Mouse (Mus musculus): ENCODE measurements at regions not wholly inside any gene's neighbourhood (a gene's known extent, or its start where the extent isn't known, plus 50 kb on each side); places are given as distances from the start of the nearest gene placed in this dataset.

DNA sequence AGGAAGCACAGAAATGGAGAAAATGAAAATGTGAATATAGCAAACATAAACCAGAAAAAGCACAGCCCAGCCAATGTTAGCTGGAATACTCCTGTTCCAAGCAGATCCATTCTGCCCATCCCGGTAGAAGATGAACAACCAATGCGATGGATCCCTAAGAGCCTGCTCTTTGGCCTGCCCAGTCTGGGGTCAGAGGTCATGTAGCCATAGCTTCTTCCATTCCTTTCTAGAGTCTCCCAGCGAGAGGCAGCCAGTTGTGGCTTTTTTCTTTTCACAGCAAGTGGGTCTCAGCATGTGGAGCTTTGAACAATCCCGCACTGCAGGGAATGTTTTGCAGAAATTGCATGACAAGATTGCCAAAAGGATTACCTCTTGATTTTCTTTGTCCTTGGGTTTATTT, 585.6 kb upstream of the Adgrl4 start:
- Histone ChIP-seq H3K9me3 (ENCODE audit: low read length) (no peaks in the 10 kb centered on the region), H3K4me2 (replicated peaks; ENCODE audit: low read depth, low read length) (no peak overlapping the region), H3K9ac (replicated peaks; ENCODE audit: low read depth) (no peak overlapping the region), H3K36me3 (ENCODE audit: insufficient read depth, low read length) (no peaks in the 10 kb centered on the region), H3K4me1 (ENCODE audit: insufficient read depth, low read depth, low read length) (no peaks in the 10 kb centered on the region), H3K4me3 (ENCODE audit: low read depth, low read length) (no peak overlapping the region), H3K27ac (ENCODE audit: low read length) (no peak overlapping the region), H3K27me3 (replicated peaks; ENCODE audit: insufficient read depth, low read length) (no peaks in the 10 kb centered on the region)
- ATAC-seq (no peak), DNase-seq (ENCODE audit: low spot score) (no peak)
- WGBS = 69% methylated on average over 4 of the region's 4 CpGs
- TF ChIP-seq EP300 (IDR thresholded peaks at IDR 0.05) (no peak), CTCF (IDR thresholded peaks at IDR 0.05) (no peak)

- Histone ChIP-seq H3K36me3 (ENCODE audit: insufficient read depth, low read length) (no peaks in the 10 kb centered on the region), H3K9ac (replicated peaks; ENCODE audit: low read depth) (no peak overlapping the region), H3K4me1 (ENCODE audit: insufficient read depth, low read depth, low read length) (no peaks in the 10 kb centered on the region), H3K9me3 (ENCODE audit: low read length) (no peaks in the 10 kb centered on the region), H3K4me2 (replicated peaks; ENCODE audit: low read depth, low read length) (no peak overlapping the region), H3K27me3 (replicated peaks; ENCODE audit: insufficient read depth, low read length) (no peaks in the 10 kb centered on the region), H3K27ac (ENCODE audit: low read length) (no peak overlapping the region), H3K4me3 (ENCODE audit: low read depth, low read length) (no peak overlapping the region)
- no peak for TF ChIP-seq CTCF (IDR thresholded peaks at IDR 0.05)
- TF ChIP-seq EP300 (IDR thresholded peaks at IDR 0.05) = no peak
- ATAC-seq (no peak), DNase-seq (ENCODE audit: low spot score) (no peak)
- 48% methylated on average over 2 of the region's 2 CpGs for WGBS
These were observed 541.0 kb upstream of the Adgrl4 start for GRCm38 (mm10) chr3:150896668-150897067.

- Histone ChIP-seq H3K27me3 (replicated peaks; ENCODE audit: insufficient read depth, low read length) (no peaks in the 10 kb centered on the region), H3K27ac (ENCODE audit: low read length) (no peak overlapping the region), H3K9me3 (ENCODE audit: low read length) (no peaks in the 10 kb centered on the region), H3K36me3 (ENCODE audit: insufficient read depth, low read length) (no peaks in the 10 kb centered on the region), H3K9ac (replicated peaks; ENCODE audit: low read depth) (no peak overlapping the region), H3K4me3 (ENCODE audit: low read depth, low read length) (no peak overlapping the region), H3K4me1 (ENCODE audit: insufficient read depth, low read depth, low read length) (no peaks in the 10 kb centered on the region), H3K4me2 (replicated peaks; ENCODE audit: low read depth, low read length) (no peak overlapping the region)
- 47% methylated on average over 2 of the region's 2 CpGs for WGBS
- TF ChIP-seq EP300 (IDR thresholded peaks at IDR 0.05) (peak; percentile 77), CTCF (IDR thresholded peaks at IDR 0.05) (no peak)
- ATAC-seq (no peak), DNase-seq (ENCODE audit: low spot score) (peak; percentile 54)
These were observed 527.6 kb upstream of the Adgrl4 start for GRCm38 (mm10) chr3:150910091-150910490.

DNA sequence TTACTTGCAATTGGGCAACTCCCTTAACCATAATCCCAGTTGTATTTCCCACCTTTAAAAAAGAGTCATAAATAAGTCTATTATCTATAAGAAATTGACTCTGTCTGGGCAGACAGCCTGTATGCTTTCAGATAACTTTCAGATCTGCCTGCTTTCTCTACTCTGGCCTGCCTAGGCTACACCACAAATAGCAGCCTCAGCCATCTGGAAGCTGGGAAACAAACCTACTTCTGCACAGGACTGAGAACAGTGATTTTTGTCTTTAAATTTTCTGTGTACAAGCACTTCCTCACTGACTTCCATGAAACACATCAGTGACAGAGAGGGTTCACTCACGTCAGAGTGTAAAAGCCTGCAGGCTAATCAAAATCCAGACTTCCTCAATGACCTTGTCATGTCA, 482.8 kb upstream of the Adgrl4 start:
- H3K9ac ChIP-seq (replicated peaks; ENCODE audit: low read depth) = no peak overlapping the region
- no peaks in the 10 kb centered on the region for H3K4me1 ChIP-seq (ENCODE audit: insufficient read depth, low read depth, low read length)
- ATAC-seq (no peak), DNase-seq (ENCODE audit: low spot score) (no peak)
- TF ChIP-seq CTCF (IDR thresholded peaks at IDR 0.05) = no peak
- no peak for TF ChIP-seq EP300 (IDR thresholded peaks at IDR 0.05)
- H3K27me3 ChIP-seq (replicated peaks; ENCODE audit: insufficient read depth, low read length) = no peaks in the 10 kb centered on the region
- H3K27ac ChIP-seq (ENCODE audit: low read length) = no peak overlapping the region
- H3K9me3 ChIP-seq (ENCODE audit: low read length) = no peaks in the 10 kb centered on the region
- WGBS = 49% methylated on average over 1 of the region's 1 CpGs
- H3K4me2 ChIP-seq (replicated peaks; ENCODE audit: low read depth, low read length) = no peak overlapping the region
- no peaks in the 10 kb centered on the region for H3K36me3 ChIP-seq (ENCODE audit: insufficient read depth, low read length)
- no peak overlapping the region for H3K4me3 ChIP-seq (ENCODE audit: low read depth, low read length)

GRCm38 (mm10) chr3:150999652-151000051, 438.0 kb upstream of the Adgrl4 start:
- ATAC-seq = no peak
- Histone ChIP-seq H3K27ac (ENCODE audit: low read length) (no peak overlapping the region), H3K27me3 (replicated peaks; ENCODE audit: insufficient read depth, low read length) (no peaks in the 10 kb centered on the region), H3K36me3 (ENCODE audit: insufficient read depth, low read length) (no peaks in the 10 kb centered on the region), H3K4me3 (ENCODE audit: low read depth, low read length) (no peak overlapping the region), H3K9me3 (ENCODE audit: low read length) (no peaks in the 10 kb centered on the region), H3K4me1 (ENCODE audit: insufficient read depth, low read depth, low read length) (no peaks in the 10 kb centered on the region), H3K4me2 (replicated peaks; ENCODE audit: low read depth, low read length) (no peak overlapping the region), H3K9ac (replicated peaks; ENCODE audit: low read depth) (no peak overlapping the region)
- no peak for DNase-seq (ENCODE audit: low spot score)
- 90% methylated on average over 2 of the region's 2 CpGs for WGBS
- TF ChIP-seq CTCF (IDR thresholded peaks at IDR 0.05) (no peak), EP300 (IDR thresholded peaks at IDR 0.05) (no peak)

GRCm38 (mm10) chr3:151000217-151000616, 437.5 kb upstream of the Adgrl4 start:
- TF ChIP-seq EP300 (IDR thresholded peaks at IDR 0.05) (no peak), CTCF (IDR thresholded peaks at IDR 0.05) (no peak)
- H3K4me2 ChIP-seq (replicated peaks; ENCODE audit: low read depth, low read length) = no peak overlapping the region
- no peak overlapping the region for H3K9ac ChIP-seq (replicated peaks; ENCODE audit: low read depth)
- 20% methylated on average over 5 of the region's 5 CpGs for WGBS
- no peaks in the 10 kb centered on the region for H3K4me1 ChIP-seq (ENCODE audit: insufficient read depth, low read depth, low read length)
- DNase-seq (ENCODE audit: low spot score) (no peak), ATAC-seq (no peak)
- no peaks in the 10 kb centered on the region for H3K27me3 ChIP-seq (replicated peaks; ENCODE audit: insufficient read depth, low read length)
- H3K4me3 ChIP-seq (ENCODE audit: low read depth, low read length) = no peak overlapping the region
- H3K9me3 ChIP-seq (ENCODE audit: low read length) = no peaks in the 10 kb centered on the region
- H3K36me3 ChIP-seq (ENCODE audit: insufficient read depth, low read length) = no peaks in the 10 kb centered on the region
- no peak overlapping the region for H3K27ac ChIP-seq (ENCODE audit: low read length)

GRCm38 (mm10) chr3:151001881-151002412, 435.7 kb upstream of the Adgrl4 start:
- no peak overlapping the region for H3K4me2 ChIP-seq (replicated peaks; ENCODE audit: low read depth, low read length)
- WGBS = 23% methylated on average over 6 of the region's 6 CpGs
- no peak overlapping the region for H3K4me3 ChIP-seq (ENCODE audit: low read depth, low read length)
- H3K27me3 ChIP-seq (replicated peaks; ENCODE audit: insufficient read depth, low read length) = no peaks in the 10 kb centered on the region
- no peak overlapping the region for H3K27ac ChIP-seq (ENCODE audit: low read length)
- no peaks in the 10 kb centered on the region for H3K36me3 ChIP-seq (ENCODE audit: insufficient read depth, low read length)
- DNase-seq (ENCODE audit: low spot score) = peak; percentile 15
- ATAC-seq = no peak
- TF ChIP-seq CTCF (IDR thresholded peaks at IDR 0.05) (peak; percentile 66), EP300 (IDR thresholded peaks at IDR 0.05) (no peak)
- H3K9ac ChIP-seq (replicated peaks; ENCODE audit: low read depth) = no peak overlapping the region
- no peaks in the 10 kb centered on the region for H3K4me1 ChIP-seq (ENCODE audit: insufficient read depth, low read depth, low read length)
- no peaks in the 10 kb centered on the region for H3K9me3 ChIP-seq (ENCODE audit: low read length)

Measured in lung, postnatal 0 days (tissue).